Mouse (Mus musculus) MEL (cell line): ENCODE measurements around the gene Sgpp2. TPM values are rescaled to one million over a fixed set of nuclear protein-coding genes. Genes with fewer than 3 reads are reported as not detected.

Source experiments
- DNase-seq: peaks from one replicate; pipeline ENCODE4 v3.0.0; 2011; ENCODE audit warnings: low read depth, low spot score
- H3K27ac ChIP-seq: 2 replicates; pipeline ENCODE4 v1.5.1; 2012; ENCODE audit warnings: low read depth, mild to moderate bottlenecking, control low read depth, low read length, moderate library complexity; ENCODE audit not compliant: control insufficient read depth
- H3K27me3 ChIP-seq, 2 experiments: fragments of 150-350 bp in 1 of 2; sonication (generic) in 1 of 2; 2 replicates each; pipeline ENCODE4 v1.6.1; 2012; ENCODE audit warnings: low read length in 2 of 2, mild to moderate bottlenecking in 2 of 2, improper control_type of control experiment in 1 of 2, moderate library complexity in 1 of 2; ENCODE audit not compliant: insufficient read depth in 2 of 2, control insufficient read depth in 1 of 2
- H3K36me3 ChIP-seq, 2 experiments: 2 replicates each; pipeline ENCODE4 v1.6.1; 2012 to 2014; ENCODE audit warnings: low read length in 2 of 2, improper control_type of control experiment in 1 of 2, inconsistent platforms in 1 of 2, mild to moderate bottlenecking in 1 of 2; ENCODE audit not compliant: insufficient read depth in 2 of 2, control insufficient read depth in 1 of 2
- H3K4me1 ChIP-seq, 2 experiments: fragments of 150-350 bp in 1 of 2; sonication (generic) in 1 of 2; 2 replicates each; pipeline ENCODE4 v1.6.1; 2012; ENCODE audit warnings: low read length in 2 of 2, improper control_type of control experiment in 1 of 2, mild to moderate bottlenecking in 1 of 2; ENCODE audit not compliant: insufficient read depth in 2 of 2, control insufficient read depth in 1 of 2
- H3K4me3 ChIP-seq, 2 experiments: fragments of 150-350 bp in 1 of 2; sonication (generic) in 1 of 2; 2 replicates each; pipeline ENCODE4 v1.5.1; 2012; ENCODE audit warnings: low read depth in 2 of 2, low read length in 2 of 2, mild to moderate bottlenecking in 2 of 2, moderate library complexity in 2 of 2, control low read depth in 1 of 2, improper control_type of control experiment in 1 of 2; ENCODE audit not compliant: control insufficient read depth in 1 of 2, insufficient read depth in 1 of 2
- H3K79me2 ChIP-seq: 2 replicates; pipeline ENCODE4 v1.6.1; 2012; ENCODE audit warnings: mild to moderate bottlenecking, low read length, moderate library complexity; ENCODE audit not compliant: control insufficient read depth, poor library complexity, insufficient read depth
- H3K9ac ChIP-seq: 2 replicates; pipeline ENCODE4 v1.6.1; 2012; ENCODE audit warnings: low read depth, mild to moderate bottlenecking, control low read depth, low read length, moderate library complexity; ENCODE audit not compliant: control insufficient read depth, poor library complexity, severe bottlenecking
- H3K9me3 ChIP-seq: fragments of 150-350 bp; sonication (generic); replicated peaks from 2 replicates; pipeline ENCODE4 v1.6.1; 2012; ENCODE audit warnings: mild to moderate bottlenecking, low read length, improper control_type of control experiment, moderate library complexity; ENCODE audit not compliant: insufficient read depth
- BHLHE40 ChIP-seq: IDR thresholded peaks from 2 replicates; pipeline ENCODE4 v1.6.1; 2012; ENCODE audit warnings: low read depth, mild to moderate bottlenecking, inconsistent platforms, low read length, improper control_type of control experiment, borderline replicate concordance
- CHD2 ChIP-seq: IDR thresholded peaks from 2 replicates; pipeline ENCODE4 v1.6.1; 2011; ENCODE audit warnings: low read length, improper control_type of control experiment
- GATA1 ChIP-seq: IDR thresholded peaks from 2 replicates; pipeline ENCODE4 v1.6.1; 2011; ENCODE audit warnings: low read depth, low read length, improper control_type of control experiment
- HCFC1 ChIP-seq: IDR thresholded peaks from 2 replicates; pipeline ENCODE4 v1.6.1; 2012; ENCODE audit warnings: low read depth, mild to moderate bottlenecking, inconsistent platforms, low read length, improper control_type of control experiment, moderate library complexity
- JUND ChIP-seq: IDR thresholded peaks from 2 replicates; pipeline ENCODE4 v1.6.1; 2011; ENCODE audit warnings: low read depth, mild to moderate bottlenecking, improper control_type of control experiment, low read length
- MEF2A ChIP-seq: IDR thresholded peaks from 2 replicates; pipeline ENCODE4 v1.6.1; 2014; ENCODE audit warnings: low read depth, mild to moderate bottlenecking, inconsistent platforms, low read length, improper control_type of control experiment; ENCODE audit not compliant: poor library complexity, insufficient replicate concordance, severe bottlenecking; ENCODE audit errors: extremely low read depth
- MYB ChIP-seq: IDR thresholded peaks from 2 replicates; pipeline ENCODE4 v1.6.1; 2011; ENCODE audit warnings: mild to moderate bottlenecking, low read depth, low read length, improper control_type of control experiment
- NELFE ChIP-seq: IDR thresholded peaks from 2 replicates; pipeline ENCODE4 v1.6.1; 2011; ENCODE audit warnings: low read depth, low read length, improper control_type of control experiment
- POLR2A ChIP-seq, 2 experiments: IDR thresholded peaks; 2 replicates each; pipeline ENCODE4 v1.6.1; 2011 to 2012; ENCODE audit warnings: low read length in 2 of 2, mild to moderate bottlenecking in 2 of 2, control low read depth in 1 of 2, improper control_type of control experiment in 1 of 2, low read depth in 1 of 2, moderate library complexity in 1 of 2; ENCODE audit not compliant: control insufficient read depth in 1 of 2, insufficient read depth in 1 of 2, poor library complexity in 1 of 2
- POLR2AphosphoS5 ChIP-seq: IDR thresholded peaks from 2 replicates; pipeline ENCODE4 v1.6.1; 2012; ENCODE audit warnings: low read depth, borderline replicate concordance, mild to moderate bottlenecking, inconsistent platforms, low read length, moderate library complexity, mixed read lengths
- SMC3 ChIP-seq: IDR thresholded peaks from 2 replicates; pipeline ENCODE4 v1.6.1; 2011; ENCODE audit warnings: low read depth, low read length, improper control_type of control experiment
- TAL1 ChIP-seq: IDR thresholded peaks from 2 replicates; pipeline ENCODE4 v1.6.1; 2012; ENCODE audit warnings: mild to moderate bottlenecking, inconsistent platforms, low read length, moderate library complexity, mixed read lengths
- TCF12 ChIP-seq: IDR thresholded peaks from 2 replicates; pipeline ENCODE4 v1.6.1; 2014; ENCODE audit warnings: low read depth, mild to moderate bottlenecking, inconsistent platforms, low read length, improper control_type of control experiment, moderate library complexity
- USF1 ChIP-seq: IDR thresholded peaks from 2 replicates; pipeline ENCODE4 v1.6.1; 2014; ENCODE audit warnings: low read depth, mild to moderate bottlenecking, inconsistent platforms, low read length, improper control_type of control experiment, moderate library complexity
- ZC3H11A ChIP-seq: IDR thresholded peaks from 2 replicates; pipeline ENCODE4 v1.6.1; 2012; ENCODE audit warnings: low read depth, mild to moderate bottlenecking, inconsistent platforms, low read length, improper control_type of control experiment
- ZNF384 ChIP-seq: IDR thresholded peaks from 2 replicates; pipeline ENCODE4 v1.6.1; 2012; ENCODE audit warnings: low read depth, mild to moderate bottlenecking, inconsistent platforms, low read length, improper control_type of control experiment
- polyA plus RNA-seq, 2 experiments: library from polyadenylated mRNA; stranded (reverse) in 1 of 2; unstranded in 1 of 2; fragments of >175 nt in 1 of 2; fragments of >200 nt in 1 of 2; gene quantifications; 2 replicates each; pipeline versions ENCODE4 v1.2.1 to v1.2.4; 2012; ENCODE audit warnings: low replicate concordance in 2 of 2, low read depth in 1 of 2; ENCODE audit not compliant: insufficient read length in 2 of 2, insufficient read depth in 1 of 2, missing spikeins in 1 of 2
- total RNA-seq: library from RNA; depleted of rRNA; stranded (reverse); fragments of 300-350 nt; gene quantifications from 2 replicates; pipeline ENCODE4 v1.2.3, GENCODE M21; 2012

Gene Sgpp2
- total and polyA plus RNA-seq, 3 experiments = 0.08 to 0.12 TPM; not detected in 1

DNA sequence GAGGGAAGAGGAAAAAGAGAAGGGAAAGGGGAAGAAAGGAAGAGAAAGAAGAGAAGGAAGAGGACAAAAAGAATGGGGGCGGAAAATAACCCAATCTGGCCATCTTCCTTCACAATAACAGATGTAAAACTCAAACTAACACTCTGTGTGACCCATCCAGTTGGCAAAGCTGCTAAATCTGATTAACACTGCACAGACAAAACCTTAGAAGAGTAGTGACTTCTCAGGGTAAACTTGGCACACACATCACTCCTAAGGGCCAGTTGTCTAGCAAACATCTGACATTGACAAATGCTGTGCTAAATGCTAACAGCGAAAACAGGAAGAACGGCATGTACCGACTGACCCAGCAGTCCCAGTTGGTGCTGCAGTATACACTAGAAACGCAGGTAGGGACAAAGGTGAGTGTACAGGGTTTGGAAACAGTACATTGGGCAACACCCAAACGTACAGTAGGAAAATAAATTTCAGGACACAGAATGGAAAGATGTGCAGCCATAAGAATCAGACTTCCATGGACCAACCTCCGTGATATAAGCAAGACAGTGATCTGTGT, 10.4 kb upstream of the Sgpp2 start:
- Histone ChIP-seq H3K79me2 (no peaks in the 10 kb centered on the region), H3K27ac (no peak overlapping the region), H3K4me3 (no peak overlapping the region), H3K4me1 (no peaks in the 10 kb centered on the region), H3K9ac (no peak overlapping the region), H3K27me3 (no peaks in the 10 kb centered on the region), H3K9me3 (no peaks in the 10 kb centered on the region), H3K36me3 (no peaks in the 10 kb centered on the region)
- TF ChIP-seq ZNF384 (no peak), CHD2 (no peak), BHLHE40 (no peak)
- DNase-seq = no peak

- Histone ChIP-seq H3K27me3 (no peaks in the 10 kb centered on the region), H3K4me1 (no peaks in the 10 kb centered on the region), H3K79me2 (no peaks in the 10 kb centered on the region), H3K9ac (no peak overlapping the region), H3K36me3 (no peaks in the 10 kb centered on the region)
- DNase-seq = no peak
- TF ChIP-seq SMC3 = no peak
- TF ChIP-seq, all 39 proteins: peak for 0
- Histone ChIP-seq H3K9me3 (no peaks in the 10 kb centered on the region), H3K4me3 (no peak overlapping the region), H3K27ac (no peak overlapping the region)
Observed at GRCm38 (mm10) chr1:78308688-78309087, 1.5 kb upstream of the Sgpp2 start.

GRCm38 (mm10) chr1:78309280-78309679, 865 bp upstream of the Sgpp2 start:
- TF ChIP-seq USF1 (no peak), TAL1 (no peak), HCFC1 (no peak)
- DNase-seq = no peak
- no peaks in the 10 kb centered on the region for H3K79me2 ChIP-seq
- H3K27ac ChIP-seq = no peak overlapping the region
- H3K27me3 ChIP-seq = no peaks in the 10 kb centered on the region
- H3K4me3 ChIP-seq = no peak overlapping the region
- H3K9me3 ChIP-seq = no peaks in the 10 kb centered on the region
- H3K9ac ChIP-seq = no peak overlapping the region
- H3K36me3 ChIP-seq = no peaks in the 10 kb centered on the region
- H3K4me1 ChIP-seq = no peaks in the 10 kb centered on the region

- no peaks in the 10 kb centered on the region for H3K79me2 ChIP-seq
- no peaks in the 10 kb centered on the region for H3K36me3 ChIP-seq
- H3K27ac ChIP-seq = no peak overlapping the region
- DNase-seq = no peak
- H3K27me3 ChIP-seq = no peaks in the 10 kb centered on the region
- H3K4me3 ChIP-seq = no peak overlapping the region
- no peak overlapping the region for H3K9ac ChIP-seq
- no peaks in the 10 kb centered on the region for H3K4me1 ChIP-seq
- no peaks in the 10 kb centered on the region for H3K9me3 ChIP-seq
- TF ChIP-seq POLR2A (IDR thresholded peaks at IDR 0.05; ENCODE audit: control insufficient read depth in 1 of 2, insufficient read depth in 1 of 2, low read depth in 1 of 2, low read length in 2 of 2, poor library complexity in 1 of 2) (no peak), MEF2A (no peak), TCF12 (no peak), ZC3H11A (no peak), NELFE (no peak), POLR2AphosphoS5 (no peak), JUND (no peak), MYB (no peak), ZNF384 (no peak), GATA1 (no peak)
- TF ChIP-seq, all 39 proteins: peak for 0
Observed at GRCm38 (mm10) chr1:78310861-78311341, 756 bp downstream of the Sgpp2 start.
